Mouse (Mus musculus): ENCODE data around the gene Olfr609.
"Not testable (repeated sequence)": the region's sequence is repeated elsewhere in the genome, so short reads cannot be mapped to it uniquely, and the experiment has no call there.

GRCm38 (mm10) chr7:103542617-103543016 is 44.8 kb upstream of the Olfr609 start, which contains the start of gene Olfr612:
- TF ChIP-seq POLR2A (IDR thresholded peaks at IDR 0.05; ENCODE audit: low read depth, low read length); CTCF (IDR thresholded peaks at IDR 0.05; ENCODE audit: borderline replicate concordance, insufficient read depth, low read length): not testable (repeated sequence)
